Mouse (Mus musculus) erythroblast, embryonic 14.5 days (primary cell): Measurements from ENCODE around the gene Irx1. TPM values are rescaled to one million over a fixed set of nuclear protein-coding genes. Genes with fewer than 3 reads are reported as not detected.

Source experiments
- H3K27me3 ChIP-seq: 2 replicates; pipeline ENCODE4 v1.6.1; 2012; ENCODE audit warnings: inconsistent platforms; ENCODE audit not compliant: control insufficient read depth
- H3K36me3 ChIP-seq: 2 replicates; pipeline ENCODE4 v1.6.1; 2012; ENCODE audit warnings: mild to moderate bottlenecking, inconsistent platforms; ENCODE audit not compliant: control insufficient read depth
- H3K4me1 ChIP-seq: 2 replicates; pipeline ENCODE4 v1.6.1; 2012; ENCODE audit warnings: inconsistent platforms; ENCODE audit not compliant: control insufficient read depth
- H3K4me3 ChIP-seq: replicated peaks from 2 replicates; pipeline ENCODE3; 2012; ENCODE audit warnings: moderate library complexity, mild to moderate bottlenecking, inconsistent platforms
- H3K9me3 ChIP-seq: 2 replicates; pipeline ENCODE4 v1.6.1; 2012; ENCODE audit warnings: low read length, inconsistent platforms, mixed read lengths; ENCODE audit not compliant: control insufficient read depth
- GATA1 ChIP-seq: IDR thresholded peaks from 2 replicates; pipeline ENCODE4 v1.6.1; 2012; ENCODE audit warnings: low read length, inconsistent platforms, mixed read lengths
- TAL1 ChIP-seq: IDR thresholded peaks from 3 replicates; pipeline ENCODE4 v1.6.1; 2012; ENCODE audit warnings: low read length, inconsistent platforms, mixed read lengths
- polyA plus RNA-seq: library from polyadenylated mRNA; stranded (reverse); fragments of >175 nt; gene quantifications from 2 replicates; pipeline ENCODE4 v1.2.3, GENCODE M21; 2012

Gene Irx1
- polyA plus RNA-seq: not detected in 2 replicates

GRCm38 (mm10) chr13:71963356-71964351 lies at the start of gene Irx1:
Gene Irx1 (minus strand): TSS chr13:71963723.
- Histone ChIP-seq H3K36me3 (no peaks in the 10 kb centered on the region), H3K4me3 (no peak within 1 kb of the TSS), H3K27me3 (peaks cover 100% of the 10 kb centered on the region), H3K9me3 (no peaks in the 10 kb centered on the region; the same call in 1 of the 2 replicates), H3K4me1 (no peaks in the 10 kb centered on the region)
- TF ChIP-seq GATA1: no peak
- TF ChIP-seq TAL1: no peak

- no peak for TF ChIP-seq GATA1
- no peak for TF ChIP-seq TAL1
- H3K4me1 ChIP-seq: no peaks in the 10 kb centered on the region
- H3K4me3 ChIP-seq: no peak overlapping the region
- no peaks in the 10 kb centered on the region for H3K36me3 ChIP-seq
- H3K27me3 ChIP-seq: no peaks in the 10 kb centered on the region
- no peaks in the 10 kb centered on the region; the same call in 1 of the 2 replicates for H3K9me3 ChIP-seq
These were observed 16.6 kb upstream of the Irx1 start for GRCm38 (mm10) chr13:71979932-71980655.

GRCm38 (mm10) chr13:71975753-71976152 lies 12.2 kb upstream of the Irx1 start:
- Histone ChIP-seq H3K9me3 (no peaks in the 10 kb centered on the region), H3K4me3 (no peak overlapping the region), H3K27me3 (no peaks in the 10 kb centered on the region), H3K4me1 (no peaks in the 10 kb centered on the region), H3K36me3 (no peaks in the 10 kb centered on the region)
- TF ChIP-seq GATA1 (no peak), TAL1 (no peak)

GRCm38 (mm10) chr13:71968286-71968685 lies 4.8 kb upstream of the Irx1 start:
- TF ChIP-seq TAL1 (no peak), GATA1 (no peak)
- Histone ChIP-seq H3K9me3 (no peaks in the 10 kb centered on the region), H3K27me3 (peaks cover 61% of the 10 kb centered on the region)

GRCm38 (mm10) chr13:71967341-71968250 lies 4.1 kb upstream of the Irx1 start:
- H3K27me3 ChIP-seq: peaks cover 68% of the 10 kb centered on the region
- H3K36me3 ChIP-seq: no peaks in the 10 kb centered on the region
- H3K4me1 ChIP-seq: no peaks in the 10 kb centered on the region
- no peak overlapping the region for H3K4me3 ChIP-seq
- TF ChIP-seq GATA1 (no peak), TAL1 (no peak)
- H3K9me3 ChIP-seq: no peaks in the 10 kb centered on the region; the same call in 1 of the 2 replicates

More at GRCm38 (mm10) chr13:71968286-71968685, 4.8 kb upstream of the Irx1 start:
- H3K36me3 ChIP-seq: no peaks in the 10 kb centered on the region
- no peak overlapping the region for H3K4me3 ChIP-seq
- no peaks in the 10 kb centered on the region for H3K4me1 ChIP-seq

GRCm38 (mm10) chr13:71966631-71967030 lies 3.1 kb upstream of the Irx1 start:
- Histone ChIP-seq H3K36me3 (no peaks in the 10 kb centered on the region), H3K4me3 (no peak overlapping the region), H3K27me3 (peaks cover 77% of the 10 kb centered on the region), H3K4me1 (no peaks in the 10 kb centered on the region), H3K9me3 (no peaks in the 10 kb centered on the region; the same call in 1 of the 2 replicates)
- no peak for TF ChIP-seq TAL1
- TF ChIP-seq GATA1: no peak

- TF ChIP-seq GATA1 (no peak), TAL1 (no peak)
- H3K4me3 ChIP-seq: no peak overlapping the region
- H3K4me1 ChIP-seq: no peaks in the 10 kb centered on the region
- H3K36me3 ChIP-seq: no peaks in the 10 kb centered on the region
- no peaks in the 10 kb centered on the region; the same call in 1 of the 2 replicates for H3K9me3 ChIP-seq
- peaks cover 98% of the 10 kb centered on the region for H3K27me3 ChIP-seq
These were observed 843 bp upstream of the Irx1 start for GRCm38 (mm10) chr13:71964366-71964765.

GRCm38 (mm10) chr13:71962661-71963355 lies 715 bp downstream of the Irx1 start:
- no peaks in the 10 kb centered on the region for H3K36me3 ChIP-seq
- peaks cover 100% of the 10 kb centered on the region for H3K27me3 ChIP-seq
- no peak overlapping the region for H3K4me3 ChIP-seq
- H3K4me1 ChIP-seq: no peaks in the 10 kb centered on the region
- TF ChIP-seq TAL1: no peak
- TF ChIP-seq GATA1: no peak
- no peaks in the 10 kb centered on the region; the same call in 1 of the 2 replicates for H3K9me3 ChIP-seq
